Mouse (Mus musculus) ES-Bruce4 (cell line): ENCODE measurements around the gene Scml4.

ENCODE experiments used
- CTCF ChIP-seq: IDR thresholded peaks from one replicate; pipeline ENCODE4 v1.8.1; 2011; ENCODE audit warnings: low read depth, low read length
- EP300 ChIP-seq: IDR thresholded peaks from 2 replicates; pipeline ENCODE4 v1.6.1; 2011; ENCODE audit warnings: low read depth, low read length; ENCODE audit not compliant: insufficient read depth
- POLR2A ChIP-seq: IDR thresholded peaks from one replicate; pipeline ENCODE4 v1.8.1; 2011; ENCODE audit warnings: low read length; ENCODE audit not compliant: insufficient read depth

DNA sequence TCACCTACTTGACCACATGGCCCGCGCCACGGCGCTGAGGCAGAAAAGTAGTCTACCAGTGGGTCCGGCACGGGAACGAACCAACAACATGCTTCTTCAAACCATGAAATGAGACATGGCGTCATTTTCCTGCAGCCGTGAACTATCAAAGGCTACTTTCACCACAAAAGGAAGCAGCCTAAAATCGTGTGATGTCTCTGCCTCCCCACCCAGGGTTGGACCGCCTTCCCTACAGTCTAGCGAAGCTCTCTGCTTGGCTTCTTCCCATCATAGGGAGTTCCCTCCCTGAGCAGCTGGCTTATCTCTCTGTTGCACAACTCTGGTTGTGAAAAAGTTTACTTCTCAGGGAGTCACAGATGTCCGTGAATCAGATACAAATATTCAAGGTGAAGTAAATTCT lies 102.5 kb downstream of the Scml4 start:
- TF ChIP-seq CTCF (no peak), POLR2A (no peak), EP300 (no peak)
